Mouse (Mus musculus) olfactory bulb, adult 2 months (tissue): ENCODE measurements around the gene Osbpl6.

Experiments used
- CTCF ChIP-seq: fragments of 200-500 bp; IDR thresholded peaks from 2 replicates; pipeline ENCODE4 v1.5.1; 2012; ENCODE audit warnings: low read depth, mild to moderate bottlenecking, low read length, moderate library complexity; ENCODE audit not compliant: insufficient read depth
- POLR2A ChIP-seq: fragments of 200-500 bp; IDR thresholded peaks from 2 replicates; pipeline ENCODE4 v1.6.1; 2012; ENCODE audit warnings: mild to moderate bottlenecking, low read depth, low read length, moderate library complexity; ENCODE audit not compliant: insufficient read depth

GRCm38 (mm10) chr2:76513296-76513695, 107.0 kb downstream of the Osbpl6 start:
- TF ChIP-seq CTCF (no peak), POLR2A (no peak)
